In genomic region chr8:119426069-119426735, GRCm38 (mm10) we compare ENCODE assay signal across 8 mouse cellular contexts. TPM values are rescaled to one million over a fixed set of nuclear protein-coding genes. Genes with fewer than 3 reads are reported as not detected.
A peak's percentile ranks its signal among the peaks of the same experiment; 100 is the strongest.
DNase-seq lines count a peak whose midpoint lies in the region; ATAC-seq and TF ChIP-seq lines count a peak whose summit lies in the region.

No protein-coding gene starts in this region.

- peaks cover 12% of the 10 kb centered on the region for H3K4me1 ChIP-seq in testis, adult 2 months (ENCODE audit: control insufficient read depth, insufficient read depth, low read length)
- peaks cover 23% of the 10 kb centered on the region for H3K4me1 ChIP-seq in limb, embryonic 13.5 days
- peaks cover 10% of the 10 kb centered on the region for H3K4me1 ChIP-seq in stomach, postnatal 0 days (replicated peaks; ENCODE audit: control insufficient read depth, insufficient read depth)

- H3K9ac ChIP-seq in limb, embryonic 13.5 days, result no peak overlapping the region
- no peak overlapping the region for H3K9ac ChIP-seq in stomach, postnatal 0 days (ENCODE audit: low read length)

- no peaks in the 10 kb centered on the region for H3K36me3 ChIP-seq in testis, adult 2 months (ENCODE audit: control insufficient read depth, insufficient read depth, low read length)
- no peaks in the 10 kb centered on the region for H3K36me3 ChIP-seq in limb, embryonic 13.5 days
- no peaks in the 10 kb centered on the region for H3K36me3 ChIP-seq in stomach, postnatal 0 days (ENCODE audit: control insufficient read depth, insufficient read depth, low read length)

- no peaks in the 10 kb centered on the region for H3K27me3 ChIP-seq in testis, adult 2 months (ENCODE audit: control insufficient read depth, insufficient read depth, low read length)
- H3K27me3 ChIP-seq in limb, embryonic 13.5 days, result no peaks in the 10 kb centered on the region
- no peaks in the 10 kb centered on the region for H3K27me3 ChIP-seq in stomach, postnatal 0 days (ENCODE audit: control insufficient read depth, insufficient read depth, low read length)

- intact Hi-C loops in gastrocnemius, adult 2 months (cut with DNase I), result no loop called here
- intact Hi-C loops in gastrocnemius, postnatal 36 days (cut with DNase I), result no loop called here

- H3K27ac ChIP-seq in gastrocnemius, adult 2 months, result peak overlapping the region; percentile 84
- peak overlapping the region; percentile 69 for H3K27ac ChIP-seq in testis, adult 2 months (ENCODE audit: control insufficient read depth, insufficient read depth, low read depth, low read length)
- peak overlapping the region; percentile 61; the same call in 1 of the 2 replicates for H3K27ac ChIP-seq in limb, embryonic 13.5 days
- H3K27ac ChIP-seq in stomach, postnatal 0 days (replicated peaks), result peak overlapping the region; percentile 73

- TF ChIP-seq POLR2A in testis, adult 2 months (IDR thresholded peaks at IDR 0.05; ENCODE audit: control insufficient read depth, low read depth, low read length), result no peak; the same call in 1 of the 2 replicates

- no peak for TF ChIP-seq CTCF in gastrocnemius, adult 2 months (IDR thresholded peaks at IDR 0.05)
- TF ChIP-seq CTCF in testis, adult 2 months (IDR thresholded peaks at IDR 0.05; ENCODE audit: control insufficient read depth, insufficient read depth, insufficient replicate concordance, low read depth, low read length), result no peak
- TF ChIP-seq CTCF in stomach, postnatal 0 days (IDR thresholded peaks at IDR 0.05; ENCODE audit: low read depth), result no peak

- no peaks in the 10 kb centered on the region for H3K9me3 ChIP-seq in limb, embryonic 13.5 days
- H3K9me3 ChIP-seq in stomach, postnatal 0 days (ENCODE audit: control insufficient read depth, low read length), result no peaks in the 10 kb centered on the region

- ATAC-seq in limb, embryonic 13.5 days (ENCODE audit: low FRiP score, low read depth), result no peak
- no peak; the same call in 1 of the 2 replicates for ATAC-seq in stomach, postnatal 0 days (ENCODE audit: low FRiP score, low TSS enrichment)

- no peak overlapping the region for H3K4me2 ChIP-seq in limb, embryonic 13.5 days (replicated peaks)
- no peak overlapping the region for H3K4me2 ChIP-seq in stomach, postnatal 0 days (replicated peaks; ENCODE audit: low read depth)

- TF ChIP-seq EP300 in stomach, postnatal 0 days (optimal IDR thresholded peaks at IDR 0.05), result no peak

- 75% methylated on average over 6 of the region's 6 CpGs for WGBS in limb, embryonic 13.5 days
- 72% methylated on average over 6 of the region's 6 CpGs for WGBS in stomach, postnatal 0 days

- peak overlapping the region; percentile 3; the same call in 1 of the 2 replicates for H3K4me3 ChIP-seq in gastrocnemius, adult 2 months
- H3K4me3 ChIP-seq in testis, adult 2 months (ENCODE audit: control insufficient read depth, low read depth, low read length), result no peak overlapping the region
- no peak overlapping the region for H3K4me3 ChIP-seq in limb, embryonic 13.5 days
- no peak overlapping the region for H3K4me3 ChIP-seq in stomach, postnatal 0 days (ENCODE audit: low read depth, low read length)

- DNase-seq in gastrocnemius, adult 2 months, result no peak
- DNase-seq in gastrocnemius, postnatal 36 days, result no peak
- no peak for DNase-seq in testis, postnatal 14 days (ENCODE audit: low spot score)
- no peak for DNase-seq in stomach, postnatal 0 days (ENCODE audit: low spot score)
- DNase-seq in layer of hippocampus, adult 9-11 months, result no peak
- DNase-seq in right cerebral cortex, postnatal 14 days, result no peak

RNA-seq across cellular contexts. Expression of gene Osgin1, which starts 7.7 kb away (rescaled TPM):
- 10 to 100 TPM in 1 of 2 experiments, 1 to 10 TPM in 1; 9.3 to 19.7 TPM for total RNA-seq in gastrocnemius, adult 2 months (2021)
- 10 to 100 TPM; 15.1 to 17.3 TPM for total RNA-seq in gastrocnemius, postnatal 36 days (2021)
- polyA plus RNA-seq in testis, adult 2 months (2012; rRNA removed), result 437 and 440 TPM in 2 replicates
- 0.73 and 0.76 TPM in 2 replicates for polyA plus RNA-seq in limb, embryonic 13.5 days (2015; fragmentation: Nextera tagmentation; extraction: Ambion mirVana)
- 11.4 and 14.5 TPM in 2 replicates for polyA plus RNA-seq in stomach, postnatal 0 days (2015; fragmentation: Nextera tagmentation; extraction: Ambion mirVana)

RNA-seq across cellular contexts. Expression of gene Necab2, which starts 20.3 kb away (rescaled TPM):
- not detected for total RNA-seq in gastrocnemius, adult 2 months (2021)
- total RNA-seq in gastrocnemius, postnatal 36 days (2021), result under 1 TPM in 1 of 2 experiments, not detected in 1; 0.52 TPM
- 14.8 and 16.0 TPM in 2 replicates for polyA plus RNA-seq in testis, adult 2 months (2012; rRNA removed)
- 3.1 and 3.5 TPM in 2 replicates for polyA plus RNA-seq in limb, embryonic 13.5 days (2015; fragmentation: Nextera tagmentation; extraction: Ambion mirVana)
- polyA plus RNA-seq in stomach, postnatal 0 days (2015; fragmentation: Nextera tagmentation; extraction: Ambion mirVana), result 1.5 and 1.6 TPM in 2 replicates

RNA-seq across cellular contexts. Expression of gene Mlycd, which starts 31.5 kb away (rescaled TPM):
- total RNA-seq in gastrocnemius, adult 2 months (2021), result 100 to 1,000 TPM in 1 of 2 experiments, 10 to 100 TPM in 1; 78.9 to 103 TPM
- total RNA-seq in gastrocnemius, postnatal 36 days (2021), result 100 to 1,000 TPM in 1 of 2 experiments, 10 to 100 TPM in 1; 73.5 to 114 TPM
- 5.3 and 5.4 TPM in 2 replicates for polyA plus RNA-seq in testis, adult 2 months (2012; rRNA removed)
- 9.6 and 11.4 TPM in 2 replicates for polyA plus RNA-seq in limb, embryonic 13.5 days (2015; fragmentation: Nextera tagmentation; extraction: Ambion mirVana)
- 22.0 and 24.0 TPM in 2 replicates for polyA plus RNA-seq in stomach, postnatal 0 days (2015; fragmentation: Nextera tagmentation; extraction: Ambion mirVana)

Comparison
In these comparisons a context has a peak if more than half of its experiments do, and no peak if none do; other contexts are left out.
1. RNA of gene Osgin1, which starts 7.7 kb away (polyA plus RNA-seq): 437 to 440 TPM in testis, adult 2 months; 11.4 to 14.5 TPM in stomach, postnatal 0 days and 0.73 to 0.76 TPM in limb, embryonic 13.5 days; every median in the first group is over 10 times any median in the second.
2. Peak in every context shown above with its lines, with median percentiles within 50 percentile points of each other: H3K27ac ChIP-seq.